Comparison of ENCODE assay signal across 21 mouse cellular contexts in the genomic region with DNA sequence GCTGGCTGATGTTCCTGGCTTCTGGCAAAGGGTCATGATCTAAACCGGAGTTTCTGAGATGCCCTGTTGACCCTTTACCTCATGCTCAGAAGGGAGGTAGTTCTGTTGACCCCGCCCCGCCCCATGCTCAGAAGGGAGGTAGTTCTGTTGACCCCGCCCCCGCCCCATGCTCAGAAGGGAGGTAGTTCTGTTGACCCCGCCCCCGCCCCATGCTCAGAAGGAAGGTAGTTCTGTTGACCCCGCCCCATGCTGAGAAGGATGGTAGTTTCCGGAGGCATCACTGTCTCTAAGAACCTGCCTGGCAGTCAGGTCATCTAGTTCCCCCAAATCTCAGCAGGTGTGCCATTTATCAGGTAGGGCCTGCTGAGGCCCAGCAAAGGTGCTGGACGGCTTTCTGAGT.
DNase-seq lines count a peak whose midpoint lies in the region; ATAC-seq and TF ChIP-seq lines count a peak whose summit lies in the region.
"Had no signal": no experiment of that assay in that cellular context is flagged by ENCODE, and none has a peak within 500 bp of the region (broad histone marks: within the 10 kb centered on the region; RNA-seq: fewer than 3 reads in every experiment).

No protein-coding gene starts in this region.

- H3K27ac ChIP-seq in left cerebral cortex, adult 2 months, result peak overlapping the region; percentile 89
- peak overlapping the region; percentile 64; the same call in 1 of the 2 replicates for H3K27ac ChIP-seq in midbrain, embryonic 15.5 days
- H3K27ac ChIP-seq: heart, embryonic 13.5 days; limb, embryonic 10.5 days; limb, embryonic 15.5 days; liver, embryonic 15.5 days; neural tube, embryonic 12.5 days had no signal

- ATAC-seq in midbrain, embryonic 15.5 days (replicated peaks), result no peak
- ATAC-seq: inflammation-experienced regulatory T-cells, adult 6 months; Patski had no signal

- H3K4me1 ChIP-seq in midbrain, embryonic 15.5 days, result peaks cover 26% of the 10 kb centered on the region
- H3K4me1 ChIP-seq: liver, embryonic 15.5 days had no signal

- no peaks in the 10 kb centered on the region for H3K9me3 ChIP-seq in midbrain, embryonic 15.5 days
- H3K9me3 ChIP-seq: heart, embryonic 13.5 days; limb, embryonic 10.5 days; limb, embryonic 15.5 days; liver, embryonic 15.5 days; neural tube, embryonic 12.5 days had no signal

- no peak for DNase-seq in left cerebral cortex, adult 2 months (ENCODE audit: extremely low spot score in 1 of 2, low spot score in 2 of 2)
- no peak for DNase-seq in left cerebral cortex, adult 9 months (ENCODE audit: low spot score in 2 of 2)
- DNase-seq in A20 (ENCODE audit: low read depth, low spot score) (peak; percentile 10), ES-CJ7 (ENCODE audit: low read depth, low spot score) (peak; percentile 81)
- no peak for DNase-seq in spleen, postnatal 4 days (ENCODE audit: low spot score in 2 of 2)
- DNase-seq in kidney, postnatal 4 days, result no peak
- DNase-seq: adrenal gland, postnatal 25 days; cerebellum, adult 11-12 months; kidney, adult 11 months; kidney, postnatal 14 days had no signal

- H3K9ac ChIP-seq in midbrain, embryonic 15.5 days, result no peak overlapping the region
- H3K9ac ChIP-seq: forebrain, postnatal 0 days; heart, embryonic 13.5 days; limb, embryonic 15.5 days; liver, embryonic 15.5 days; lung, embryonic 14.5 days; neural tube, embryonic 12.5 days had no signal

- H3K36me3 ChIP-seq in midbrain, embryonic 15.5 days (replicated peaks), result no peaks in the 10 kb centered on the region
- H3K36me3 ChIP-seq: heart, embryonic 13.5 days; limb, embryonic 10.5 days; limb, embryonic 15.5 days; liver, embryonic 15.5 days; neural tube, embryonic 12.5 days had no signal

- no peak overlapping the region for H3K4me3 ChIP-seq in left cerebral cortex, adult 2 months
- H3K4me3 ChIP-seq in midbrain, embryonic 15.5 days, result no peak overlapping the region
- H3K4me3 ChIP-seq: erythroblast, embryonic 14.5 days; heart, embryonic 13.5 days; limb, embryonic 10.5 days; limb, embryonic 15.5 days; liver, embryonic 15.5 days; neural tube, embryonic 12.5 days had no signal

- intact Hi-C loops in left cerebral cortex, adult 2 months (cut with DNase I), result loop anchor here (5.0 kb wide), 1 partner anchor 305 kb away; no protein-coding TSS in a partner anchor

- 21% methylated on average over 10 of the region's 10 CpGs for WGBS in midbrain, embryonic 15.5 days

- no peaks in the 10 kb centered on the region for H3K27me3 ChIP-seq in midbrain, embryonic 15.5 days (replicated peaks)
- H3K27me3 ChIP-seq: liver, embryonic 15.5 days; Patski had no signal

- no peak for TF ChIP-seq CTCF in left cerebral cortex, adult 2 months (IDR thresholded peaks at IDR 0.05)

- 0 out of 2 replicates have a peak overlapping the region, but pooled peaks have one; percentile 31 for H3K4me2 ChIP-seq in midbrain, embryonic 15.5 days
- H3K4me2 ChIP-seq: heart, embryonic 13.5 days; limb, embryonic 15.5 days; liver, embryonic 15.5 days; lung, embryonic 14.5 days had no signal

Comparison
In these comparisons a context has a peak if more than half of its experiments do, and no peak if none do; other contexts are left out.
1. DNase-seq: peak in A20 (single experiment) and ES-CJ7 (single experiment); none in left cerebral cortex, adult 2 months (0 of 2), left cerebral cortex, adult 9 months (0 of 2), spleen, postnatal 4 days (0 of 2) and kidney, postnatal 4 days (0 of 2).